Mouse (Mus musculus) brown adipose tissue, adult 24 weeks (tissue): ENCODE results near the gene Ppp2r2d. TPM values are rescaled to one million over a fixed set of nuclear protein-coding genes. Genes with fewer than 3 reads are reported as not detected.
A peak's percentile ranks its signal among the peaks of the same experiment; 100 is the strongest.

ENCODE experiments used
- H3K27ac ChIP-seq: fragments of 200-500 bp; replicated peaks from 2 replicates; pipeline ENCODE4 v1.5.1; 2012; ENCODE audit warnings: low read depth, mild to moderate bottlenecking, low read length
- H3K4me1 ChIP-seq: fragments of 200-500 bp; 2 replicates; pipeline ENCODE4 v1.6.1; 2012; ENCODE audit warnings: low read length, mixed read lengths; ENCODE audit not compliant: control insufficient read depth, insufficient read depth, insufficient read length
- H3K4me3 ChIP-seq: fragments of 200-500 bp; 2 replicates; pipeline ENCODE4 v1.5.1; 2012; ENCODE audit warnings: low read depth, mild to moderate bottlenecking, low read length, moderate library complexity; ENCODE audit not compliant: insufficient read depth
- polyA plus RNA-seq: library from polyadenylated mRNA; stranded (reverse); fragments of >200 nt; gene quantifications from 2 replicates; pipeline ENCODE4 v1.2.4, GENCODE M21; 2012; ENCODE audit not compliant: missing spikeins, insufficient read depth, insufficient read length

The Ppp2r2d gene
- polyA plus RNA-seq, 1 experiment = 55.9 TPM

DNA sequence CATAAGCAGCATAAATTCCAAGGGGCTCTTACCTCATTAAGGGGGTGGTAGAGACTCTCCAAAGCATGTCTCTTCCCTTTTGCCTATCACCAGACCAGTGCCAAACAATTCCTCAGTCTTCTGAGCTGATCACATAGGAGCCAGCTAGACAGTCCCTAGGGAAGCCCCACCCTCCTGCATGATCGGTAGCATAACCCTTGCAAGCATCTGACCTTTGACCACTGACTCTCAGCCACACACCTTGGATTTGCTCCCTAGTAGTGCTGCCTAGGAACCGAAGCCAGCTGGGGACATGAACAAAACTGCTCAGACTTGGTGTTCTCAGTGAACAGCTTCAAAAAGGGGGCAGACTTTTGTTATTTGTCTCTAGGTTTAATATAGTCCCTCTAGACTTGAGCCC lies 52.2 kb downstream of the Ppp2r2d start:
- no peak overlapping the region for H3K4me3 ChIP-seq
- no peak overlapping the region for H3K27ac ChIP-seq
- H3K4me1 ChIP-seq = 0 out of 2 replicates have a peak, but pooled peaks cover 7% of the 10 kb centered on the region

DNA sequence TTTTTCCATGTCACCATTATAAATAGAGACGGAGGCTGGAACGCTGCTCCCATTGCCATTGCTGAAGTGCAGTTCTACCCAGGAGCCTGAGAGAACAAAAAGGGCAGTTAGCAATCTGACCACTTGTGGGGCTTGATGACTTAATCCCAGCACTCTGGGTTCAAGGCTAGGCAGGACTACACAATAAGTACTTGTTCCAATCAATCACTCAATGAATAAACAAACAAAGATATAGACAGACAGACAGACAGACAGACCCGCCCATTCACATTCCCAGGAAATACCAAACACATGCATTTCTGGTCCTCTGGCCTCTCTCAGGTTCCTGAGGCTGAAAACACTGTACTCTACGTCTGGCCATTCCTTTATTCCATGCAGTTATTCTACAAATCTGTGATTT lies 52.9 kb downstream of the Ppp2r2d start:
- Histone ChIP-seq H3K27ac (no peak overlapping the region), H3K4me3 (no peak overlapping the region), H3K4me1 (0 out of 2 replicates have a peak, but pooled peaks cover 7% of the 10 kb centered on the region)

DNA sequence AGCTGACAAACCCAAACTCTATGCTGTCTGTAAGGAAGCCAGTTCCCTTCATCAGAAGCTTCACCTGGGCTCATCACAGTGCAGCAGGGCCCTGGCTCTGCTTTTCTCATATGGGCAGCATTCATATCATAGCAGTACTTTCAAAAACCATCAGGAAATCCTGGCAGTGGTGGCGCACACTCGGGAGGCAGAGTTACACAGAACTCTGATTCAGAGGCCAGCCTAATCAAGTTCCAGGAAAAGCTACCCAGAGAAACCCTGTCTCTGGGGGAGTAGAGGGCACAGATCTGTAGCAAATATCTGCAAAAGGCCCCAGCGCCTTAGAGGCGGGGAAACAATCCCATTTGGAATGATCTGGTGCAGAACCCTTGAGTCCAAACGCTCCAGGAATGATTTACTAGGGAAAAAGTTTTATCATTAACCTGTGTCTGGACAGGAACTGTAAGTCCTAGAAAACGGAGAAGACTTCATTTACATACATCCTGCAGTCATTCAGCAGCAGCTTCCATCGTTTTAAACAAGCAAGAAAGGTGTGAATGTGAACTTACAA lies 58.1 kb downstream of the Ppp2r2d start:
- Histone ChIP-seq H3K27ac (no peak overlapping the region), H3K4me3 (no peak overlapping the region), H3K4me1 (peaks cover 13% of the 10 kb centered on the region)

DNA sequence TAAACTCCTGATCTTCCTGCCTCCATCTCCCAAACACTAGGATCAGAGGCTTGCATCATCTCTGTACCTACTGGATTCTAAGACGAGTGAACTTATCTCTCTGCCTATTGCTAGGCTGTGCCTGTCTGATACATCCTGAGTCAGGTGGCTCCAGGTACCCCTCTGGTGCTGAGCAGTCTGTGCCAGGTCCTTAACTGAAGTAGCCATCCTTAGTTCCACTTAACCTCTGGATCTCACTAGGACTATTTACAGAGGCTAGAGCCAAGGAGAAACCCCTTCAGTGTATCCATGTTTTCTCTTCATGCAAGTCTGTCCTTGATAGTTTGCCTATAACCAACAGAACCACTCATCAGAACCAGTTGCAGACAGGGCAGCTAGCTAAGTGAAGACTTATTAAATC lies 60.6 kb downstream of the Ppp2r2d start:
- H3K4me1 ChIP-seq = peaks cover 11% of the 10 kb centered on the region
- peak overlapping the region; percentile 55 for H3K4me3 ChIP-seq
- peak overlapping the region; percentile 59 for H3K27ac ChIP-seq

DNA sequence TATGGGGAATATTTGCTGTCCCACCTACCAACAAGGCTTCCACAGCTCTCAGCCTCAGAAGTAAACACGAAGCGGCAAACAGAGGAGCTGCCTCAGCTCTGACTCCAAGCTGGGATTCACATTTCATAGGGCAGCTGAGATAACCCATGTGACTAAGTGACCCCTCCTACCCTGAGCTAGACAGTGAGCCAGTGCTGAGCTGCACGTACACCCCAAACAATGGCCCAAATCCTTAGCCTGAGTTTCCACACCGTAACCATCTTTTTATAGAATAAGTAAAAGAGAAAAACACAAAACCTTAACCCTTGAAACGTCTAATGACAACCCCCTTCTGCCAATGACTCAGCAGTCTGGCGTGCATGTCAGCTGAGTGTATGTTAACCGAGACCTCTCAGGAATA lies 61.2 kb downstream of the Ppp2r2d start:
- Histone ChIP-seq H3K27ac (peak overlapping the region; percentile 59), H3K4me3 (peak overlapping the region; percentile 55), H3K4me1 (peaks cover 11% of the 10 kb centered on the region)

DNA sequence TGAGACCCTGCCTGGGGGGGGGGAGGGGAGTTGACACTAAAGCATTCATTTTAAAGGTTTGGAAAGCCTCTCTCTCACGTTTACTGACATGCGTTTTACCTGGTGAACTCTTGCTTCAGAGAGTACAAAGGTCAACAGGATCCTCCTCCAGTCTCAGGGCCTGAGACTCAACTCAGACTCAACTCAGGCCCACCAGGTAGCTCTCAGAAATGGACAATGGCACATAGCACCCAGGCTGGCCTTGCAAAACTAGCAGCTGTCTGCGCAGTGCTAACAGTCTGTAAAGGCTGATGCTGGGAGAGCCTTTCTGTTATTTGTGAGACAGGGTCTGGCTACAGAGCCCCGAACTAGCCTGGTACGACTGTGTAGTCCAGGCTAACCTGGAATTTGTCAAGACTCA lies 62.1 kb downstream of the Ppp2r2d start:
- Histone ChIP-seq H3K27ac (peak overlapping the region; percentile 74), H3K4me1 (peaks cover 8% of the 10 kb centered on the region), H3K4me3 (peak overlapping the region; percentile 89)

DNA sequence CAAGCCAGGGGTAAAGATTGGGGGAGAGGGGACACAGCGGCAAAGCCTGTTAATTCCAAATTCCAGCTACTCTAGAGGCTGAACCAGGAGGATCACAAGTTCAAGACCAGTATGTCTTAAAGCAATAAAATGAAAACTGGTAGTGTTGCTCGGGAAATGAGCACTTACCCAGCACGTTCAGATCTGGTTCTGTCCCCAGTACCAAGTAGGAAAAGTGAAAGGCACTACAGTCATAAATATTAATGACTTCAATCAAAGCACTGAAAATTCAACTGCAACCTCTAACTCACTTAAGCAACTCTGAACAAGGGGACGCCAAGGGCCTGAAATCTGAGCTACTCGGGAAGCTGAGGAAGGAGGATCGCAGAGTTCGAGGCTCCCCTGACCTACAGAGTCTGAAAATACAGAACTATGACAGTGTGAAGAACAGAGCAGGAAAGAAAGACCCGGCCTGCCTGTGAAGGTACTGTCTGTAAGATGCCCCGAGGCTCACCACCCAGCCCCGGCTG lies 62.9 kb downstream of the Ppp2r2d start:
- H3K27ac ChIP-seq = peak overlapping the region; percentile 74
- H3K4me1 ChIP-seq = peaks cover 8% of the 10 kb centered on the region
- H3K4me3 ChIP-seq = peak overlapping the region; percentile 89

DNA sequence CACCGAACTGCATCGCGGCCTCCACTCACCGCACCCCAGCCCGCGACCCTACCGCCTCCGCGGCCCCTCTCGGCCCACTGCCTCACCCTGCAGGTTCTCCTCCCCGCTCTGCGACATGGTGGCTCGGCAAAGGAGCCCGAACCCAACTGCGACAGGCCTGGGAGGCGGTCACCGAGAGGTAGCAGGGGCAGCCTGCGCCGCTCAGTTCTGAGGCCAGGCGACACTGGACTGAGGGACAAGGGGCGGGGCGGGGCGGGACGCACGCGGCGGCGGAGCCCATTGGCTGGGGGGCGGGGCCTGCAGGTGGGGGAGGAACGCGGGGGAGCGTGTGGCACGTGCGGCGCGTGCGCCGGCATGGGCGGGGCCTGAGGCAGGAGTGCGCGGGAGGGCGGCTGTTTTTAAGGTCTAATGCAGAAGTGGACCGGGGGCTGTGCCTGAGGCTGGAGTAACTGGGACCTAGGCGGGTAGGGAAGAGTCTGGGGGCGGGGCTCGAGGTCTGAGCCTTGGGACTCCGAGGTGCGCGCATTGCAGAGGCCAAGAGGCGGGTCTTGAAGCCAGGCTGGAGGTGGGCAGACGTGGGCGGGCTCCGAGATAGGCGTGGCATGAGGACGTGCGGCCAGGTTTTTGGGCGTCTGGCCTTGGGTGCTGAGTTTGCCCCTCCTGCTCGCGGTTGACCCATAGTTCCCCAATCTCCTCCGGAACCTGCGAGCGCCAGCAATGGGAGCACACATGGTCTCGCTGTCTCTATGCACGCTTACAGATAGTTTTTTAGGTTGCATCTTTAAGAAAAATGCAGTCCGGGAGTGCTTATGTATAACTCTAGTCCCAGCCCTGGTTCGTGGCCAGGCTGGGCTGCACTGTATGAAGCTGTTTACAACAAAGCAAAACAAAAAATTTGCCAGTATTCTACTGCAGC lies 63.7 kb downstream of the Ppp2r2d start, which contains the start of gene Bnip3:
TSS of gene Bnip3 (minus strand) at position 243 of the 916 bp plus-strand sequence.
- peak within 1 kb of the TSS; percentile 89 for H3K4me3 ChIP-seq
- H3K4me1 ChIP-seq = peaks cover 8% of the 10 kb centered on the region
- peak within 1 kb of the TSS; percentile 74 for H3K27ac ChIP-seq

DNA sequence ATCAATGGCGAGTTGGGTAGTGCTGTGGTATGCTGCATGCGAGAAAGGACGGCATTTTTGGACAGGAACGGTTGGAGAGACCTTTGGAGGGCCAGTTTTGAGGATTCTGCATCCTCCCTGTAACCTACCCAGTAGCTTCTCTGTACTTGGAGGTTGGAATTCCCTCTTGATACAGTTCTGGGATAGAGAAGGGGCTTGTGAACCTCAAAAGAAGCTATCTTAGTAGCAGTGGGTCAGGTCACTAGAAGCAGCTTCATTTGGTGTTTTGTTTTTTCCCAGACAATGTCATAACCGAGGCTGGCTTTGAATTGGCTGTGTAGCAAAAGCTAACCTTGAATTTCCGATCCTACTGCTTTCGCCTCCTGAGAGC lies 64.3 kb downstream of the Ppp2r2d start:
- Histone ChIP-seq H3K27ac (no peak overlapping the region), H3K4me1 (peaks cover 8% of the 10 kb centered on the region), H3K4me3 (peak overlapping the region; percentile 71)

DNA sequence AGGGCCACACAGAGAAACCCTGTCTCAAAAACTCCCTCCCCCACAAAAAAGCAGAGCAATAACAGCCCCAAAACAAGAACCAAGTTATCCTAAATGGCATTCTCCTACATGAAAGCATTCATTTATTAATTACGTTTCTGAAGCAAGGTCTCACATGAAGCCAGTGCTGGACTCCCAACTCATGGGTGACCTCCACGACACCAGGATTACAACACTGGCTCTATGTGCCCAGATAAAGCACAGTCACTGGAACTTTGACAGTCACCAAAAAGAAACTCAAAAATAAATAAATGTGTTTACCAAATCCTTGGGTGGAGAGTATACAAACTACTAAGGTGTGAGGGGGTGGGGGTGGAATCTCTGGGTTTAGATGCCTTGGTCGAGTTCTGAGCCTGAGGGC lies 67.7 kb downstream of the Ppp2r2d start:
- no peaks in the 10 kb centered on the region; the same call in 1 of the 2 replicates for H3K4me1 ChIP-seq
- H3K27ac ChIP-seq = peak overlapping the region; percentile 41; the same call in 1 of the 2 replicates
- no peak overlapping the region for H3K4me3 ChIP-seq

DNA sequence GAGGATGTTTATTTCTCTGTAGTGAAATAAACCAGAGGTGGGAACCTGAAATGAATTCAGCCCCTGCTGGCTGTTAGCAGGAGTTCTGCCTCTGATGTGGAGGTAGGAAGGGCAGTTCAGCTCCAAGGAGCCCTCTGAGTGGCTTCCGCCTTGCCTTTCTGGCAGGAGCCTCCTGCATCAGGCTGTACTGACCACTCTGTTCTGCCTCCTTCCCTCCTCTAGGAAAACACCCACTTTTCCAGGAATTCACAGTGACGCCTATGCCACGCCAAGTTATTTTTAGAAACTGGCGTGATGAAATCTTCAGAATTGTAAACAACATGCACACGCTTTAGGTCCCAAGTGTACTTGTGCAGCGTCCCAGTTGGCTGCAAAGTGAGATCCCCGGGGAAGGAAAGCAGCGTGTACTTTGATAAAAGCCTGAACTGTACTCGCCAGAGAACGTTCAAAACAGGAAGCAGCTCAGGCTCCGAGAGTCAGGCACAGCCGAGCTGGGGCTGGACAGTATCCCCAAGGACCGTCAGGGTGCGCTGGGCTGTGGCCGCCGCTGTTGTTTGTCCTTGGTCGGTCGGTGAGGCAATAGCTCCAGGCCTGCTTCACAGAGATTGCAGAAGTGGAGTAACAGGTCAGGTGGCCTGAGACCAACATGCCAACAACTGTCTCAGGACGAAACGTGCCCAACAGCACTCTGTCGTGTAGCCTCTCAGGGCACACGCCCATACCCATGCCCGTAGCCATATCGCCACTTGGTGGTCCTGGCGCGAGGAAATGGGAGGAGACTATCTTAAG lies 73.5 kb downstream of the Ppp2r2d start:
- H3K4me3 ChIP-seq = peak overlapping the region; percentile 27
- H3K27ac ChIP-seq = peak overlapping the region; percentile 93
- peaks cover 11% of the 10 kb centered on the region for H3K4me1 ChIP-seq

DNA sequence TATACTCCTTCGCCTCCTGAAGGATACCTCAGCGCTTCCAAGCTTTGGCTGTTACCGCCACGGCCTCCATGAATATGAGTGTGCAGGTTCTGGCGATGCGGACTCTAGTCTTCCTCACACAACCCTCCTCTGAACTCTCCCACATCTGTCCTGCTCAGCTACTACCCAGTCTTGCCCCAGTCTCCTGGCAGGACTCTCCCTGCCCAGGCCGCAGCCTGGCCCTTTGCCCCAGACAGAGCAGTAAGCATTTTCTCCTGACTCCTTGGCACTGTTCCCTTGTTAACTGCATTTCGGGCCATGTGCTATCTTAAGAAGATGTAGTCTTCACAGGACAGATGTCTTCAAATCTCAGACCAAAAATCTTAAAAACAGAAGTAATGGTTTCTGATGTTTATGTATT lies 75.7 kb downstream of the Ppp2r2d start:
- H3K27ac ChIP-seq = peak overlapping the region; percentile 65
- peaks cover 11% of the 10 kb centered on the region for H3K4me1 ChIP-seq
- H3K4me3 ChIP-seq = no peak overlapping the region

DNA sequence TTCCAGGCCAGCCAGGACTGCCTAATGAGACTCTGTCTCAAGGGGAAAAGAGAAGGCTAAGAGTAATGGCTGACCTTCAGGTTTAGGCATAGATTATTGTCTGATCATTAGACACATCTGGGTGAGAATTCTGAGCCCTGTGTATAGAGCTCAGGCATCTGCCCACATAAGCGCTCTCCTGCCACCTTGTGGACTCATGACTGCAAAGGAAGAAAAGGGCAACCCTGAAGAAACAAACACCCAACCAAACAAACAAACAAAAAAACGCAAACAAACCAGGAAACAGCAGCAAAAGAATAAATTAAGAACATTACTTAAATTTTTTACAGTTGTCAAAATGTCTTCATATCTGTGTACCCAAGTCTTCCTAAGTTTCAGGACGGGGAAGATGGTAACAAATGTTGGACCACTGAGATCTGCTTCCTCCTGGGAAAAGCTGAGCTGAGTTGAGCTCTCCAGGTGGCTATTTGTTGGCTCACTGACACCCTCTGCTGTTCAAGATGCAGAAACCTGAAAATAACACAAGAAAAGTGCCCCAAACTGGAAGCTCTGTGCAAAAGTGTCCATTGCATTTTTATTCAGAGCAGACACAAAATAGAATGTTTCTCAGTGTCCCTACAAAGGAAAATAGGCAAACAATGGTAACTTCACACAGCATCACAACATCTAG lies 78.0 kb downstream of the Ppp2r2d start:
- Histone ChIP-seq H3K4me1 (peaks cover 11% of the 10 kb centered on the region), H3K4me3 (no peak overlapping the region), H3K27ac (no peak overlapping the region)

DNA sequence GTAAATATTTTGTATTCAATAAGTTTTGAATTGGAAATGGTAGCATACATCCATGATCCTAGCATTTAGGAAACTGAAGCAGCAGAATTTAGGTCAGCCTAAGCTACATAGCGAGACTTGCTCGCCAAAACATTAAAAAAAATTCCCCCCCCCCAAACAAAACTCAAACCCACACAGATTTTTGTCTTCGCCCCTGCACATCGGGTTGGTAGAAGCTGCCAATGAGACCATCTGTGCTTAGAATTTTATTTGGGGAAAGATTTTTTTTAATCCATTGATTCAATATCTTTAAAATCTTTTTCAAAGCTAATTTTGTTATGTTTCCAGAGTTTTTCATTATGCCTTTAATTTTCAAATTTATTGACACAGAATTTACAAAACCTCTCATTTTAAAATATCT lies 82.6 kb downstream of the Ppp2r2d start:
- H3K4me1 ChIP-seq = no peaks in the 10 kb centered on the region
- H3K27ac ChIP-seq = no peak overlapping the region
- H3K4me3 ChIP-seq = no peak overlapping the region
